Mouse (Mus musculus) embryonic facial prominence, embryonic 14.5 days (tissue): Measurements from ENCODE around the gene Unc45a. TPM values are rescaled to one million over a fixed set of nuclear protein-coding genes. Genes with fewer than 3 reads are reported as not detected.
"Not testable (repeated sequence)": the region's sequence is repeated elsewhere in the genome, so short reads cannot be mapped to it uniquely, and the experiment has no call there.

ENCODE experiments used
- ATAC-seq: fragments of 200-750 bp; cut with Nextera tagmentation; 2 replicates; pipeline ENCODE4 v1.8.0; 2017; ENCODE audit warnings: low read depth, moderate number of reproducible peaks, moderate TSS enrichment
- DNase-seq: peaks from one replicate; pipeline ENCODE4 v3.0.0-alpha.2; 2015; ENCODE audit warnings: low spot score
- H3K27ac ChIP-seq: fragments of 300-500 bp; sonication (generic); replicated peaks from 2 replicates; pipeline ENCODE4 v1.5.1; 2014; ENCODE audit warnings: low read depth, mild to moderate bottlenecking, low read length, moderate library complexity
- H3K27me3 ChIP-seq: fragments of 300-500 bp; sonication (generic); replicated peaks from 2 replicates; pipeline ENCODE4 v1.6.1; 2014; ENCODE audit warnings: low read length; ENCODE audit not compliant: control insufficient read depth, insufficient read depth
- H3K36me3 ChIP-seq: fragments of 300-500 bp; sonication (generic); 2 replicates; pipeline ENCODE4 v1.6.1; 2014; ENCODE audit warnings: low read length, mixed read lengths; ENCODE audit not compliant: control insufficient read depth, insufficient read depth
- H3K4me1 ChIP-seq: fragments of 300-500 bp; sonication (generic); 2 replicates; pipeline ENCODE4 v1.6.1; 2014; ENCODE audit warnings: antibody characterized with exemption, low read length; ENCODE audit not compliant: control insufficient read depth, insufficient read depth
- H3K4me2 ChIP-seq: fragments of 300-500 bp; sonication (generic); 2 replicates; pipeline ENCODE4 v1.6.1; 2014; ENCODE audit warnings: low read depth, mild to moderate bottlenecking, low read length, moderate library complexity, mixed read lengths
- H3K4me3 ChIP-seq: fragments of 300-500 bp; sonication (generic); 2 replicates; pipeline ENCODE4 v1.5.1; 2014; ENCODE audit warnings: low read depth, mild to moderate bottlenecking, low read length
- H3K9ac ChIP-seq: fragments of 300-500 bp; sonication (generic); 2 replicates; pipeline ENCODE4 v1.6.1; 2014; ENCODE audit warnings: low read depth, mild to moderate bottlenecking, low read length, moderate library complexity, mixed read lengths
- H3K9me3 ChIP-seq: fragments of 300-500 bp; sonication (generic); 2 replicates; pipeline ENCODE4 v1.6.1; 2016; ENCODE audit warnings: low read length; ENCODE audit not compliant: control insufficient read depth
- WGBS: fragments of 180-500 bp; shearing (Covaris S2); extraction: QIAGEN DNeasy Blood & Tissue Kit; methylation state at CpG from one replicate; pipeline ENCODE4 v1.1.7; 2014; 5-methylcytosine and 5-hydroxymethylcytosine counted together
- polyA plus RNA-seq: library from polyadenylated mRNA; unstranded; fragments of >200 nt; fragmentation: Nextera tagmentation; extraction: Ambion mirVana; gene quantifications from 2 replicates; pipeline ENCODE4 v1.2.1, GENCODE M21; 2014

Unc45a gene
- polyA plus RNA-seq, 1 experiment from 2014 or later = 39.7 TPM

DNA sequence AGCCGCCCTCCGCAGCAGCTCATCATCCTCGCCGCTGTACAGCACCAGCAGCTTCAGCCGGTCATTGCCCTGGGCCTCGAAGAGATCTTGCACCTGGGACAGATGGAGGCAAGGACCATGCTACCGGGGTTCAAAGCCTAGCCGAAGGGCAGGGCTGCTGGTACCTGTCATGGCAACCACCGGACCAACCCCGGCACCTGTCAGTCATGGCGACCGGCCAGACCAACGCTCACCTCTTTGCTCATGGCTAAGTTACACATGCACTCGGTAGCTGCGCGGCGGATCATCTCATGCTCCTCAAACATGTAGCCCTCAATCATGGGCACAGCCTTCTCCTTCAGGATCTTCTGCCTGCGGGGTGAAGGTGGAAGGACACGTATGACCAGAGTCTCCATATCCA, 14.7 kb downstream of the Unc45a start:
- ATAC-seq = no peak

DNA sequence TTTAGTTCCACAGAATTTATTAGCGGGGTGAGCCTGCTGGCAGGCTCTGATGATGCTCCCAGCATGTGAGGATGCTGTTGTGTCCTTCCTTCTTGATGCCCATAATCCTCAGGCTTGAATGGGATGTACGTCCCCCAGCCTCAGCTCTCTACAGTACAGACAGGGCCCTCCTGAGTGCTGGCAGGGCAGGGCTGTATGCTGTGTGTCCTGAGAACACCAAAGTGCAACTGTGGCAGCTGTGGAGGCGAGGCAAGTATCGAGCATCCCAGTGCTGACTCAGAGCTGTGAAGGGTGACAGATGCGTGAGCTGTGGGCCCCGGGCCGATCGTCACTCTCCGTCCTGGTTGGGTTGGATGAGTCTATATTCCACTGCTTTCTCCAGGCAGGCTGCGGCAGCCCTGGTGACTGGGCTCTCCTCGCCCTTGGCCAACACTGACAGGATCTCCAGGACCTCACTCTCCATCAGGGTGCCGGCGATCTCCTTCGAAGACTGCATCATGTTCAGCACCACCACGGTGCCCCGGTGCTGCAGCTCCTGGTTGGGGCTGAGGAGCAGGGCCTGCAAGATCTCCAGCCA, 15.4 kb downstream of the Unc45a start:
- ATAC-seq (no peak), DNase-seq (no peak)
- Histone ChIP-seq H3K27ac (peak overlapping the region; percentile 52; the same call in 1 of the 2 replicates), H3K36me3 (peaks cover 61% of the 10 kb centered on the region), H3K9ac (no peak overlapping the region), H3K4me3 (no peak overlapping the region), H3K4me1 (peaks cover 9% of the 10 kb centered on the region), H3K9me3 (no peaks in the 10 kb centered on the region), H3K4me2 (no peak overlapping the region), H3K27me3 (no peaks in the 10 kb centered on the region)
- WGBS = 90% methylated on average over 12 of the region's 16 CpGs

More for the DNA sequence above, 14.7 kb downstream of the Unc45a start:
- H3K27me3 ChIP-seq = no peaks in the 10 kb centered on the region
- H3K4me1 ChIP-seq = peaks cover 9% of the 10 kb centered on the region
- DNase-seq = no peak
- H3K36me3 ChIP-seq = peaks cover 62% of the 10 kb centered on the region
- no peak overlapping the region for H3K27ac ChIP-seq
- no peak overlapping the region for H3K4me3 ChIP-seq
- no peaks in the 10 kb centered on the region for H3K9me3 ChIP-seq
- 94% methylated on average over 19 of the region's 19 CpGs for WGBS
- H3K4me2 ChIP-seq = no peak overlapping the region
- no peak overlapping the region for H3K9ac ChIP-seq

DNA sequence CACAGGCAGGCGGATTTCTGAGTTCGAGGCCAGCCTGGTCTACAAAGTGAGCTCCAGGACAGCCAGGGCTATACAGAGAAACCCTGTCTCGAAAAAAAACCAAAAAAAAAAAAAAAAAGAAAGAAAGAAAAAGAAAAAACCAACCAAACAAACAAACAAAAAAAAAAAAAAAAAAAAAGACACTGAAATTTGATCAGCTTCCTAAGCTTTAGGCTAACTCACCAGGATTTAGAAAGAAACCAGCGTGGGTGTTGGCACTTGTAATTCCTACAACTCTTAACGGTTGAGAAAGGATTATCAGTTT, 16.0 kb downstream of the Unc45a start:
- 39% methylated on average over 5 of the region's 5 CpGs for WGBS
- not testable (repeated sequence) for H3K9me3 ChIP-seq, DNase-seq, ATAC-seq, H3K27me3 ChIP-seq, H3K4me1 ChIP-seq, H3K9ac ChIP-seq
- Histone ChIP-seq H3K4me2 (peak overlapping the region; percentile 76), H3K27ac (peak overlapping the region; percentile 52), H3K4me3 (peak overlapping the region; percentile 62; the same call in 1 of the 2 replicates), H3K36me3 (peaks cover 59% of the 10 kb centered on the region)

DNA sequence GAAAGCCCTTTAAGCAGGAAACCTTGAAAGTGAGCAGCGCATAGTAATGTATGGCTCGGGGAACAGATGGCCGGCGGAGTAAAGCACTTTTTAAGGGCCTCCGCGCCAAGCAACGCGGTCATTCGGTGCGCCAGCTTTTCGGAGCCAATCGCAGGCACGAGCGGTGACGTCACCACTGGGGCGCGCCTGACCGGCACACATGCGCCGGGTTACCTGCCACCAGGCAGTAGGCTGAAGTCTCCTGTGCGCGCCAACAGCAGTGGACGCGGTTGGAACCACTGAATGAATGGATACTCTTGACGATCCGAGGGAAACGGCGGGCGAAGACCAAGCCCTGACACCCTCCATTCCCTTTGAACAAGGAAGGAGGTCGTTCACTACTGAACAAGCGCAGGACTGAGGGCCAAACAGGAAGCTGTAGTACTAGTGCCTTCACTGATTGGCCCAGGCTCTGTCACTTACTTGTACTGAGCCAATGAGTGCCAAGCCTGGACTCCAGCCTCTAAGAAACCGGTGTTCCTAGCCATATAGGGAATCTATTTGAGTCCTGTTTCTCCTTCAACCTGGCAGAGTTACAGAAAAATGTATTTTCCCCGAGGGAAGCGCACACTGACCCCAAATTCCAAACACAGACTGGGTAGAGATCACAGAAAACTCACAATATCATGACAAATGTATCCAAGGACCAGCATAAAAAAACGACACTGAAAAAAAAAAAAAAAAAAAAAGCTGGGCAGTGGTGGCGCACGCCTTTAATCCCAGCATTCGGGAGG, 16.6 kb downstream of the Unc45a start, which contains the start of gene Rccd1:
Gene Rccd1, minus strand, starts transcription at position 412 of the 773 bp plus-strand sequence.
- H3K36me3 ChIP-seq = peaks cover 54% of the 10 kb centered on the region

DNA sequence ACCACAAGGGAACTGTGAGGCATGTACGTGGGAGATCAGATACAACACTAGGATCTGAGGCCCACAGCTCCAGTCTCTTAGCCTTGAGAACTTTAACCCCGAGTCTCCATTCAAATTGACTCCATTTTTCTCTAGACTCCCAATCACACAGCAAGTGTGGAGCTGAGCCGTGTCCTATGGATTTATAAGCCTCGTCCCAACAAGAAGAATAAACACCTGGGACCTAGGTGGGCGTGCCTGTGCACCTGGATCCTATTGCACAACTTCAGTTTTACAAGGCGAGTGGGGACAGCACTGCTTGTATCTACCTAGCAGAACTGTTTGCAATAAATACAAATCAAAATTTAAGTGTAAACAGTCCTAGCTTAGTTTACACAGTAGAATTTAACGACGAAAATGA, 17.5 kb downstream of the Unc45a start:
- Histone ChIP-seq H3K27me3 (no peaks in the 10 kb centered on the region), H3K9me3 (no peaks in the 10 kb centered on the region), H3K9ac (peak overlapping the region; percentile 71), H3K4me3 (peak overlapping the region; percentile 62), H3K27ac (peak overlapping the region; percentile 89; the same call in 1 of the 2 replicates), H3K36me3 (peaks cover 45% of the 10 kb centered on the region), H3K4me1 (peaks cover 9% of the 10 kb centered on the region), H3K4me2 (peak overlapping the region; percentile 76)
- 18% methylated on average over 8 of the region's 8 CpGs for WGBS
- DNase-seq = peak; percentile 27
- no peak for ATAC-seq

More for the DNA sequence above, 16.6 kb downstream of the Unc45a start, which contains the start of gene Rccd1:
- Histone ChIP-seq H3K9ac (peak within 1 kb of the TSS; percentile 71), H3K9me3 (no peaks in the 10 kb centered on the region), H3K27ac (peak within 1 kb of the TSS; percentile 89), H3K4me1 (peaks cover 9% of the 10 kb centered on the region), H3K4me3 (peak within 1 kb of the TSS; percentile 62), H3K27me3 (no peaks in the 10 kb centered on the region), H3K4me2 (peak within 1 kb of the TSS; percentile 76)
- ATAC-seq = peak; percentile 99
- WGBS = 2% methylated on average over 38 of the region's 38 CpGs
- DNase-seq = peak; percentile 99

DNA sequence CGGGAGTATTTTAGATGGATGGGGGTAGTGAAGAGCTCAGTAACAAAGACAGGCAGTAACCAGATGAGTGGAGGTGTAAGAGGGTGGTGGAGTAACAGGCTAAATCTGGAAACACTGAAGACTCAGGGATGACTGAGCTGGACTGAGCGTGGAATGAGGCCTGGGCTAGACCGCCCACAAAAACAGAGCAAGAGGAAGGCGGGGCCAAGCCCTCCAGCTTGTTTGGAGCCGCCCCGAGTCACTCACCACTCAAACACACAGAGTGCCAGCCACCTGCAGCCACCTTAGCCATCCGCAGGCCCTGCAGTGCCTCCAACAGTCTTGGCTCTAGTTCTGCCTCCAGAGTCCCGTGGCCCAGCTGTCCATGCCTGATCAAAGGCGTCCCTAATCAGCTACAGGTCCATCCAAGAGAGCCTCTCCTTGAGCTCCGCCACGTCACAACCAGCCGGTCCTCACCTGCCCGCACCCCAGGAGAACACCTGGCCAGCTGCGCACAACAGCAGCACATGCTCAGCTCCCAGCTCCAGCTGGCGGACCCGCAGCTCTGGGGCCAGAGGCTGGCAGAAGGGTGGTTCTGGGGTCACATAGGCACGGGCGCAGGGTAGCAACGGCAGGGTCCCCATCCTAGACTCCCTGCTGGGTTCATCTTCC, 20.8 kb downstream of the Unc45a start:
- no peak overlapping the region for H3K9ac ChIP-seq
- H3K27ac ChIP-seq = no peak overlapping the region
- ATAC-seq (no peak), DNase-seq (no peak)
- H3K9me3 ChIP-seq = no peaks in the 10 kb centered on the region
- H3K4me3 ChIP-seq = no peak overlapping the region
- H3K36me3 ChIP-seq = peaks cover 40% of the 10 kb centered on the region
- 79% methylated on average over 19 of the region's 19 CpGs for WGBS
- peaks cover 9% of the 10 kb centered on the region for H3K4me1 ChIP-seq
- no peaks in the 10 kb centered on the region for H3K27me3 ChIP-seq
- H3K4me2 ChIP-seq = no peak overlapping the region

DNA sequence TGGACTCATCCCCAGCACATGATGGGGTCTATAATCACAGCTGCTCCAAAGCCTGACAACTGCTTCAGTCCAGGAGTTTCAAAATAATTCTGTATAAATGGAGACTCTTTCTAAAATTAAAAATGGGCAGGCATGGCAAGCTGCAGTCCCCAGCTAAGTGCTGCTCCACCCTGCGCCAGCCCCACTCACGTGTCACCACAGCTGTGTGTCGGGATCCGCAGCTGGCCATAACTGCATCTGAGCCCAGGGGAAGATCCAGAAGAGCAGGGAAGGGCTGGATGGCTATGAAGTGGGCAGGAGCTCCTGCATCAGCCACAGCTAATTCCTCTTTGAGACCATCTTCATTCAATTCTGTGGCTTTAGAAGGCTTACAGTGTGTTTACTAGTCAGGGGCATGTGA, 22.1 kb downstream of the Unc45a start:
- Histone ChIP-seq H3K9ac (no peak overlapping the region), H3K9me3 (no peaks in the 10 kb centered on the region), H3K4me3 (no peak overlapping the region), H3K4me2 (no peak overlapping the region), H3K4me1 (peaks cover 9% of the 10 kb centered on the region), H3K36me3 (peaks cover 52% of the 10 kb centered on the region), H3K27me3 (no peaks in the 10 kb centered on the region), H3K27ac (no peak overlapping the region)
- DNase-seq (peak; percentile 27), ATAC-seq (peak; percentile 27; the same call in 1 of the 2 replicates)
- 90% methylated on average over 4 of the region's 4 CpGs for WGBS

DNA sequence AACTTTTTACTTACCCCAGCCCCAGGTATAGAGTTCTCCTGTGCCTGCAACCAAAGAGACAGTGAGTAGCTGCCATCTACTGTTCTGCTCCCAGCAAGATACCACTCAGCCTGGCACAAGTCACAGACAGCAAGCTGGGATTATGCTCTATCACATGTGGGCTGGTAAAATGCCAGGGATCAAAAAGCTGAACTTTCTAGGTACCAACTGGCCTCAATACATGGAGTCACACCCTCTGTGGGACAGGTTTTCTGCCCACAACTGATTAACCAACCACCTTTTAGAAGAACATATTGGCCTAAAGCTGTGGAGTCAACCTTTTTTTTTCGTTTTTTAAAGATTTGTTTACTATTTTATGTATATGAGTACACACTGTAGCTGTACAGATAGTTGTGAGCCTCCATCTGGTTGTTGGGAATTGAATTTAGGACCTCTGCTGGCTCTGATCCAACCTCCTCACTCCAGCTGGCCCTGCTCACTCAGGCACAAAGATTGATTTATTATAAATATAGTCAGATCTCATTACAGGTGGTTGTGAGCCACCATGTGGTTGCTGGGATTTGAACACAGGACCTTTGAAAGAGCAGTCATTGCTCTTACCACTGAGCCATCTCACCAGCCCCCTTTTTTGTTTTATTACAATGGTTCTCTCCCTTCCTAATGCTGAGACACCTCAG, 23.2 kb downstream of the Unc45a start:
- ATAC-seq = no peak
- 68% methylated on average over 1 of the region's 1 CpGs for WGBS
- Histone ChIP-seq H3K9ac (no peak overlapping the region), H3K36me3 (peaks cover 63% of the 10 kb centered on the region), H3K4me2 (no peak overlapping the region), H3K4me1 (no peaks in the 10 kb centered on the region), H3K27ac (no peak overlapping the region), H3K4me3 (no peak overlapping the region), H3K9me3 (no peaks in the 10 kb centered on the region), H3K27me3 (no peaks in the 10 kb centered on the region)
- DNase-seq = no peak
